Mouse (Mus musculus) embryonic facial prominence, embryonic 12.5 days (tissue): ENCODE measurements around the gene Nps. TPM values are rescaled to one million over a fixed set of nuclear protein-coding genes. Genes with fewer than 3 reads are reported as not detected.

Experiments used
- ATAC-seq: fragments of 200-750 bp; cut with Nextera tagmentation; 2 replicates; pipeline ENCODE4 v1.8.0; 2017; ENCODE audit not compliant: insufficient number of reproducible peaks, insufficient read depth, low FRiP score, low TSS enrichment
- H3K27ac ChIP-seq: fragments of 300-500 bp; sonication (generic); 2 replicates; pipeline ENCODE4 v1.5.1; 2016; ENCODE audit warnings: mild to moderate bottlenecking
- H3K27me3 ChIP-seq: fragments of 300-500 bp; sonication (generic); 2 replicates; pipeline ENCODE4 v1.6.1; 2016; ENCODE audit warnings: mild to moderate bottlenecking, moderate library complexity
- H3K36me3 ChIP-seq: fragments of 300-500 bp; sonication (generic); 2 replicates; pipeline ENCODE4 v1.6.1; 2016; ENCODE audit warnings: mild to moderate bottlenecking
- H3K4me1 ChIP-seq: fragments of 300-500 bp; sonication (generic); 2 replicates; pipeline ENCODE4 v1.6.1; 2016
- H3K4me2 ChIP-seq: fragments of 300-500 bp; sonication (generic); replicated peaks from 2 replicates; pipeline ENCODE4 v1.6.1; 2016; ENCODE audit warnings: mild to moderate bottlenecking, moderate library complexity
- H3K4me3 ChIP-seq: fragments of 300-500 bp; sonication (generic); 2 replicates; pipeline ENCODE4 v1.5.1; 2016; ENCODE audit warnings: mild to moderate bottlenecking
- H3K9ac ChIP-seq: fragments of 300-500 bp; sonication (generic); 2 replicates; pipeline ENCODE4 v1.6.1; 2016; ENCODE audit warnings: mild to moderate bottlenecking, moderate library complexity
- H3K9me3 ChIP-seq: fragments of 300-500 bp; sonication (generic); 2 replicates; pipeline ENCODE4 v1.6.1; 2016; ENCODE audit warnings: mild to moderate bottlenecking, moderate library complexity
- WGBS: fragments of 180-500 bp; shearing (Covaris S2); methylation state at CpG from one replicate; pipeline ENCODE4 v1.1.7; 2016; 5-methylcytosine and 5-hydroxymethylcytosine counted together
- polyA plus RNA-seq: library from polyadenylated mRNA; unstranded; fragments of >200 nt; fragmentation: Nextera tagmentation; extraction: Ambion mirVana; gene quantifications from 2 replicates; pipeline ENCODE4 v1.2.1, GENCODE M21; 2016

Gene Nps
- polyA plus RNA-seq, 1 experiment from 2014 or later, result 0.27 TPM

DNA sequence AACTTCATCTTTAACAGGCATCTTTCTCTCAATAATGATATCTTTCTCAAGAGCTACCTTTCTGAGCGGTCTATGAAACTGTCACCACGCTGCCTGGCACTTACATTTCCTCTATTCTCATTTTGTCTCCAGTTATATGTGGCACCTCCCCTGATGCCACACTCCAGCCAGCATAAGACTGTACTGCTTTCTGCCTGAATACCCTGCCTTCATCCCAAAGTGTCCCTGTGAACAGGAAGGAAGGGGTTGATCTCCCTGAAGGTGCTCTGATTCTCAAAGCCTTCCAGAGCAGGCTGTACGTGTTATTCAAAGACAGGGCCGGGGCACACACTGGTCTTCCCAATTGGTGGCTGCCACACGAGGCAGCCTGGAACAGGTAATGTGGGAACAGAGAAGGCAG lies 12.1 kb upstream of the Nps start:
- Histone ChIP-seq H3K4me3 (no peak overlapping the region), H3K4me2 (no peak overlapping the region), H3K9ac (no peak overlapping the region), H3K27me3 (no peaks in the 10 kb centered on the region), H3K4me1 (no peaks in the 10 kb centered on the region), H3K9me3 (no peaks in the 10 kb centered on the region), H3K36me3 (no peaks in the 10 kb centered on the region), H3K27ac (no peak overlapping the region)
- 76% methylated on average over 5 of the region's 5 CpGs for WGBS
- ATAC-seq, result no peak

DNA sequence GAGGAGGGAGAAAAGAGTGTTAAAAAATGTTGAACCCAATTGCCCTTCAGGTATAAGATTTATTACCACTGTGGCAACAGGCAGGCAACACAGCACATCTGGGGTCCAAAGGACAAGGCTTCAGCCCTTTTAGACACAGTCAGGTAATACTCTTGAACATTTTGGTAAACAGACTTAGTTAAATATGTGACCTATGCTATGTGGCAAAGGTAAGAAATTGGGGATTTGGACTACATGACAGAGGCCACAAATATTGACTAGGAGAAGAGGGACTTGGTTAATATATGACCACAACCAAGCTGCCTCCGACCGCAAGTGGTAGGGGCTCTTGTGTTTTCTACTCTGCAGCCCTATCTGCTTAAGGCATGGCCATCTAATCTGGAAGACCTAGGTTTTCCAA lies 5.3 kb upstream of the Nps start:
- no peaks in the 10 kb centered on the region for H3K27me3 ChIP-seq
- WGBS, result 97% methylated on average over 2 of the region's 2 CpGs
- no peaks in the 10 kb centered on the region for H3K4me1 ChIP-seq
- ATAC-seq, result no peak
- no peak overlapping the region for H3K27ac ChIP-seq
- H3K4me3 ChIP-seq, result no peak overlapping the region
- no peak overlapping the region for H3K4me2 ChIP-seq
- H3K36me3 ChIP-seq, result no peaks in the 10 kb centered on the region
- H3K9ac ChIP-seq, result no peak overlapping the region
- H3K9me3 ChIP-seq, result no peaks in the 10 kb centered on the region

DNA sequence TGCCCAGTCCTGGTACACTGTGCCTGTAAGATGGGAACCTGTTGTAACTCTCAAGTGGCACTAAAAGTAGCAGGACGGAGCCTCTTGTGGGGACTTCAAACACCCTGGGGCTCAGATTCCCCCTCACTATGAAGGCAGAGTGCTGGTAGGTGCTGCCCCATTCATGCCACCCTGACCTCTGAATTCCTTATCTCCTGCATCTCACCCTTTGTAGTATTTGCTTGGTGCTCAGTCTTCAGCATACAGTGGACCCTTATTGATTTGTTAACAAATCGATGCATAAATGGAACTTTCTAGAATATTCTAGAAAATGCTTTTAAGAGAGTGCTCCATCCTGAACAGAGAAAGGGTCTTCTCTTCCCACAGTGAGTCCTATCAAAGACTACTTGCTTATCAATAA lies 4.1 kb upstream of the Nps start:
- no peaks in the 10 kb centered on the region for H3K27me3 ChIP-seq
- H3K9me3 ChIP-seq, result no peaks in the 10 kb centered on the region
- no peaks in the 10 kb centered on the region for H3K4me1 ChIP-seq
- no peak overlapping the region for H3K27ac ChIP-seq
- ATAC-seq, result no peak
- H3K4me3 ChIP-seq, result no peak overlapping the region
- H3K36me3 ChIP-seq, result no peaks in the 10 kb centered on the region
- H3K4me2 ChIP-seq, result no peak overlapping the region
- WGBS, result 88% methylated on average over 2 of the region's 2 CpGs
- H3K9ac ChIP-seq, result no peak overlapping the region

DNA sequence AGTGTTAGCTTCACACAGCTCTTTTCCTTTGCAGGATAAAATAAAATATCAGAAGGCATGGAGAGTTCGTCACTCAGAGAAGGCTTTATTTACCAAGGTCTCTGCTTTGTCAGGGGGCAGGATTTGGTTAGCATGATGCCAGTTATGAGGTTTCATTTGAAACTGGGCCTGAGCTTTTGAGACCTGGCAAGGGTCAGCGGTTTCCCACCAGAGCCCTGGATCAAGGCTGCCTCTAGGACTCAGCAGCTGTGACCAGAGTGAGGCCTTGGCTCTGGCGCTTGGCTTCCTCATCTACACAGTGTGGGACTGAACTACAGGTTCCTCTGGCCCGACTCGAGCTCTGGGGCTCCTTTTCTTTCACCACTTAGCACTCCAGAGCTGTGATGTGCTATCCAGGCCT lies 12.5 kb downstream of the Nps start:
- H3K9me3 ChIP-seq, result no peaks in the 10 kb centered on the region
- no peak overlapping the region for H3K4me2 ChIP-seq
- no peak overlapping the region for H3K4me3 ChIP-seq
- H3K27me3 ChIP-seq, result no peaks in the 10 kb centered on the region
- no peak for ATAC-seq
- 86% methylated on average over 5 of the region's 5 CpGs for WGBS
- no peak overlapping the region for H3K27ac ChIP-seq
- no peak overlapping the region for H3K9ac ChIP-seq
- H3K36me3 ChIP-seq, result no peaks in the 10 kb centered on the region
- H3K4me1 ChIP-seq, result no peaks in the 10 kb centered on the region

DNA sequence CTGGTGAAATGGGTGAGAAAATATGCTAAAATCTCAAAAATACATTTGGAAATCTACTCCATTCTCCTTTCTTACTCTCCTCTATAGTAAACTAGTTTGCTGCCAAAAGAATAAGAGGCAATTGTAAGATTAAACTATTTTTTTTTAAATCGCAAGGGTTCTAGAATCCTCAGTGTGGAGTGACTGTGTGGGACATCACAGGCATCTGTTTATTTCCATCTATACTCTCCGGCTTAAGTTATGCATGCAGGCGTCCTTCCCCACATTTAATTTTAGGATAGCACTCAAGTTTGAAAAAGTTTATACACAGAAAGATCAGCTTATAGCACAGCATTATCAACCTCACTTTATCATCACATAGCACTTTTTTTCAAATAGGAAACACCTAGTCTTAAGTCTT lies 24.7 kb downstream of the Nps start:
- no peaks in the 10 kb centered on the region for H3K4me1 ChIP-seq
- H3K4me3 ChIP-seq, result no peak overlapping the region
- H3K27ac ChIP-seq, result no peak overlapping the region
- no peak for ATAC-seq
- H3K9ac ChIP-seq, result no peak overlapping the region
- H3K9me3 ChIP-seq, result no peaks in the 10 kb centered on the region
- H3K4me2 ChIP-seq, result no peak overlapping the region
- H3K36me3 ChIP-seq, result no peaks in the 10 kb centered on the region
- 91% methylated on average over 3 of the region's 3 CpGs for WGBS
- no peaks in the 10 kb centered on the region for H3K27me3 ChIP-seq

DNA sequence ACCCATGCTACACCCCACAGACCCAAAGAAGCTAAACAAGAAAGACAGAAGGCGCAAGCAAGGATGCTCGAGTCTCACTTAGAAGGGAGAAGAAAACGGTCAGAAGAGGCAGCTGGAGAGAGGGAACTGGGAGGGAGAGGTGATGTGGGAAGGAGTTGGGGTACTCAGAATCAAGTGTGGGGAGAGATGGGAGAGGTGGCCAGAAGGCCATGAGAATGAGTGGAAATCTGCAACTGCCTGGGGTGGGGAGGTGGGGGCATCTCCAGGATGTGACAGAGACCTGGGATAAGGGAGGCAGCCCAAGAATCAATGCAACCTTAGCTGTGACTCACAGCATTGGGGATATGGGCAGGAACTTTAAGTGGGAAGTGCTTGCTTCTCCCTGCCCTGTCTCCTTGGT lies 31.5 kb downstream of the Nps start:
- no peak overlapping the region for H3K4me3 ChIP-seq
- H3K36me3 ChIP-seq, result no peaks in the 10 kb centered on the region
- WGBS, result 83% methylated on average over 3 of the region's 3 CpGs
- no peak overlapping the region for H3K27ac ChIP-seq
- H3K9ac ChIP-seq, result no peak overlapping the region
- H3K9me3 ChIP-seq, result no peaks in the 10 kb centered on the region
- no peak for ATAC-seq
- H3K4me1 ChIP-seq, result no peaks in the 10 kb centered on the region
- no peaks in the 10 kb centered on the region for H3K27me3 ChIP-seq
- no peak overlapping the region for H3K4me2 ChIP-seq

DNA sequence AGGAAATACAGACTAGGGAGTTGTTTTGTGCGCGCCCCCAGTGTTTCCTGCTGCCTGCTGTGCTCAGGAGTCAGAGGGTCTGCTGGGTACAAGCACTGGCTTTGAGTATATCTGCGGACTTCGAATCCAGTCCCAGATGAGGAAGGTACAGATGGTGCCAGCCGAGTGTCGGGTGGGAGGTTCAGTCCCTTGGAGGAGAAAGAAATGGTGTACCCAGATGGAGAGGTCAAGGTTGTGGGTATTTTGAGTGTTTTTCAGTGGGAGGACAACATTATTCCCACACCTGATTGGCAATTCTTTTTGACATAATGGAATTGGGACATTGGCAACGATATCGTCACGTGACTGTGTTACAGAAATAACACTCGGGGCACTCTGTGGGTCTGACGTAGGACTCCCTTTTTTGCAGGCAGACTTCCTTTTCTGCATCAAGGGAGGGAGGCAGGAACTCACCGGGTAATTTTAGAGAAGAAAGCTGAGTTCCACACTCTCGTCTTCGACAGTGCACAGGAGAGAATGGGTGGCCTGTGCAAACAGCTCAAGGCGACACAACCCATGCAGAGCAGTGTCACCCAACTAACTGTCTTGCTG lies 33.2 kb downstream of the Nps start:
- no peak overlapping the region for H3K4me3 ChIP-seq
- no peaks in the 10 kb centered on the region for H3K4me1 ChIP-seq
- 85% methylated on average over 15 of the region's 15 CpGs for WGBS
- H3K27me3 ChIP-seq, result no peaks in the 10 kb centered on the region
- H3K9me3 ChIP-seq, result no peaks in the 10 kb centered on the region
- no peak overlapping the region for H3K4me2 ChIP-seq
- no peak overlapping the region for H3K9ac ChIP-seq
- no peaks in the 10 kb centered on the region for H3K36me3 ChIP-seq
- ATAC-seq, result no peak
- H3K27ac ChIP-seq, result no peak overlapping the region

DNA sequence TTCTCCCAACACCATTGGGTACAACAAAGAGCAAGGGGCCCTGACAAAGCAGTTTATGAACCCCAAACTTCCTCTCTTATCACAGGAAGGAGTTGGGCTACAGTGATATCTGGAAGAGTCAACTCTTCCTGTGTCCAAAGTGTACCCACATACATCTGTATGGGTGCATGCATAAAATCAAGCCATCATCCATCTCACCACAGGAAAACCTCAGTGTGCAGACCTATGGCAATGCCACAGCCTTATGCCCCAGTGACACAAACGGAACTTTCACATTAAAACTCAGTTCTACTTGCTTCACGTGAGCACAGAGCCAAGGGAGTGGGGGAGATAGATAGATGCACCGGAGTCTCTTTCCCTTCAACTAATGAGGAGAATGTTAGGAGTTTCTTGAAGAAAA lies 36.0 kb downstream of the Nps start:
- Histone ChIP-seq H3K27me3 (no peaks in the 10 kb centered on the region), H3K4me2 (no peak overlapping the region), H3K9me3 (no peaks in the 10 kb centered on the region), H3K27ac (no peak overlapping the region), H3K36me3 (no peaks in the 10 kb centered on the region), H3K4me1 (no peaks in the 10 kb centered on the region), H3K9ac (no peak overlapping the region), H3K4me3 (no peak overlapping the region)
- WGBS, result 91% methylated on average over 3 of the region's 3 CpGs
- ATAC-seq, result no peak

DNA sequence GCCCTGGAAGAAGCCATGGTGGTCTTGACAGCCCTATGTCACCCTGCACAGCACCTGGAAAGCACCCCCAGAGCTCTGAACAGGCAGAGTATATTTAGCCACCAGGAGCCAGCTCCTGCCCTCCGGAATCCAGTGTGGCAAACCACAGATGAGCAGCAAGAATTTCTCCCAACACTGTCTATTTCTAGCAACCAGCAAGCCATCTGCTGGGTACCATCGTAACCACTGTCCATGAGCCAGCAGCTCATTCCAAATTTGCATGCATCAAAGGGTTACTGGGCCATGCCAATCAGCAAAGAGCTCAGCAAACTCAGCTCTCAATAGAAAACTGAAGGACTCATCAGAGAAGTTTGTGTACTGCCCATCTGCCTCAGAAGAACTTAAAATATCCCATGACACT lies 46.0 kb downstream of the Nps start:
- Histone ChIP-seq H3K9me3 (no peaks in the 10 kb centered on the region), H3K4me2 (no peak overlapping the region), H3K4me3 (no peak overlapping the region), H3K9ac (no peak overlapping the region), H3K36me3 (no peaks in the 10 kb centered on the region), H3K4me1 (no peaks in the 10 kb centered on the region), H3K27me3 (no peaks in the 10 kb centered on the region), H3K27ac (no peak overlapping the region)
- no peak for ATAC-seq
- 81% methylated on average over 2 of the region's 2 CpGs for WGBS

Other genes with a start within 250 kb of the Nps start
- 0.41 and 0.54 TPM in 2 replicates for gene Foxi2, start 151.6 kb downstream of the Nps start, polyA plus RNA-seq